Mouse (Mus musculus): ENCODE data around the gene Slpi.
"Not testable (repeated sequence)": the region's sequence is repeated elsewhere in the genome, so short reads cannot be mapped to it uniquely, and the experiment has no call there.

- not testable (repeated sequence) for TF ChIP-seq CTCF (IDR thresholded peaks at IDR 0.05; ENCODE audit: borderline replicate concordance, insufficient read depth, low read length); POLR2A (IDR thresholded peaks at IDR 0.05; ENCODE audit: low read depth, low read length)
Measured at GRCm38 (mm10) chr2:164332440-164332839, 56.5 kb downstream of the Slpi start, which contains the start of gene Svs5.

Measured in embryonic fibroblast, embryonic 13.5 days (primary cell).